Mouse (Mus musculus): ENCODE data around the gene Wdr62. TPM values are rescaled to one million over a fixed set of nuclear protein-coding genes. Genes with fewer than 3 reads are reported as not detected.
A peak's percentile ranks its signal among the peaks of the same experiment; 100 is the strongest.
"Not testable (repeated sequence)": the region's sequence is repeated elsewhere in the genome, so short reads cannot be mapped to it uniquely, and the experiment has no call there.

The Wdr62 gene
- polyA plus RNA-seq, 1 experiment from 2014 or later, result 7.5 TPM

DNA sequence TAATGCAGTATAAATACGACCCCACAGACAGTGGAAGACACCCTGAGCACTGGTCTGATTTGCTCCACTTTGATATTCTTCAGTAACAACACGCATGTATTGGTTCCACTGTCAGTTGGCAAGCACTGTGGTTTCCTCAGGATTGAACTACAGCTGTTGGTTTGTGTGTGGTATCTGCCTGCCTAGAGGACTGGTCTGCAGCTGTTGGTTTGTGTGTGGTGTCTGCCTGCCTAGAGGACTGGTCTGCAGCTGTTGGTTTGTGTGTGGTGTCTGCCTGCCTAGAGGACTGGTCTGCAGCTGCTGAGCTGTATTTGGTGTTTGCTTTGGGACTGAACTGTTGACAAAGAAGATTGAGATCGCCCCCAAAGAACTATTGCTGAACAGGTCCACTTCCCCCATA lies 42.8 kb downstream of the Wdr62 start:
- not testable (repeated sequence) for H3K4me2 ChIP-seq (ENCODE audit: low read depth, low read length); H3K9me3 ChIP-seq (replicated peaks; ENCODE audit: control insufficient read depth, low read length); H3K27ac ChIP-seq (ENCODE audit: low read length); H3K4me3 ChIP-seq (ENCODE audit: low read depth, low read length); H3K4me1 ChIP-seq (ENCODE audit: control insufficient read depth, low read depth, low read length); H3K9ac ChIP-seq (ENCODE audit: low read depth, low read length); H3K36me3 ChIP-seq (ENCODE audit: control insufficient read depth, insufficient read depth); H3K27me3 ChIP-seq (ENCODE audit: control insufficient read depth, insufficient read depth, low read depth, low read length); ATAC-seq (ENCODE audit: low read depth)
- WGBS (ENCODE audit: insufficient replicate concordance), result 60% methylated on average over 3 of the region's 3 CpGs

DNA sequence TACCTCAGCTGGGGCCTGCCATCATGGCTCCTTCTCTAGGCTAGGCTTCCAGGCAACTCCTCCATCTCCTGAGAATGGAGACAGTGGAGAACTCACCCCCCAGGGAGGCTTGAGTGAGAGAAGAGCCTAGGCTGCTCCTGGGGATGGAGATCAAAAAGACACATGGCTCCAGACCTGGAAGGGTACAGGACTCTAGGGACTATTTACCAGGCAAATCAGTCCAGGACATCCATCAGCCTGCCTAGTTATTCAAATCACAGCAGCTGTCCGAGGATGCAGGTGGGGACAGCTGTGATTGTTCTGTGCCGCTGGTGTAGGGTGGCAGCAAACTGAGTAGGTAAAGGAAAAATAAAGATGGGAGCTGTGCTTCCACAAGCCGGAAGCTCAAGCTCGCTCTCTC lies 44.6 kb downstream of the Wdr62 start, which contains the start of gene Ovol3:
TSS of gene Ovol3 (minus strand) at position 101 of the 400 bp plus-strand sequence.
- Histone ChIP-seq H3K27me3 (ENCODE audit: control insufficient read depth, insufficient read depth, low read depth, low read length) (no peaks in the 10 kb centered on the region), H3K27ac (ENCODE audit: low read length) (no peak within 1 kb of the TSS), H3K4me1 (ENCODE audit: control insufficient read depth, low read depth, low read length) (peaks cover 16% of the 10 kb centered on the region), H3K4me2 (ENCODE audit: low read depth, low read length) (no peak within 1 kb of the TSS), H3K9ac (ENCODE audit: low read depth, low read length) (no peak within 1 kb of the TSS), H3K36me3 (ENCODE audit: control insufficient read depth, insufficient read depth) (no peaks in the 10 kb centered on the region), H3K9me3 (replicated peaks; ENCODE audit: control insufficient read depth, low read length) (no peaks in the 10 kb centered on the region), H3K4me3 (ENCODE audit: low read depth, low read length) (no peak within 1 kb of the TSS)
- ATAC-seq (ENCODE audit: low read depth), result no peak
- WGBS (ENCODE audit: insufficient replicate concordance), result 67% methylated on average over 4 of the region's 4 CpGs

DNA sequence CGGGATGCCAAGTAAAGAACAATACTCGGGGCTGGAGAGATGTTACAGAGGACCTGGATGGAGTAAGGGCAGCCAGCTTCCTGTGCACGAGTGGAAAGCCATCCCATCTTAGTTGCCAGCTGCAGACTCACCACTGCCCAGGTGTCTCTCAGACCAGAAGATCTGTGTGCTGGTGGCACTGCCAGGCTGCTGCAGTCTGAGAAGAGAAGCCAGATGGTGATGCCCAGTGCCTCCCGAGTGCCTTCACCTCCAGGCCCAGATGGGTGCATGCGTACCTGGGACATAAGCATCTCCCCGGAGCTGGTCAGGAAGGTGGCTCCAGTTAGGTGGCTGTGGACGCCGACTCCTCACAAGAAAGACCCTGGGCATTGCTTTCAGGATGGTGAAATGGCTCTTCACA lies 45.1 kb downstream of the Wdr62 start:
- Histone ChIP-seq H3K4me3 (ENCODE audit: low read depth, low read length) (no peak overlapping the region), H3K4me1 (ENCODE audit: control insufficient read depth, low read depth, low read length) (peaks cover 16% of the 10 kb centered on the region), H3K4me2 (ENCODE audit: low read depth, low read length) (no peak overlapping the region), H3K9ac (ENCODE audit: low read depth, low read length) (no peak overlapping the region), H3K27me3 (ENCODE audit: control insufficient read depth, insufficient read depth, low read depth, low read length) (no peaks in the 10 kb centered on the region), H3K27ac (ENCODE audit: low read length) (no peak overlapping the region), H3K36me3 (ENCODE audit: control insufficient read depth, insufficient read depth) (no peaks in the 10 kb centered on the region), H3K9me3 (replicated peaks; ENCODE audit: control insufficient read depth, low read length) (no peaks in the 10 kb centered on the region)
- 65% methylated on average over 8 of the region's 8 CpGs for WGBS (ENCODE audit: insufficient replicate concordance)
- no peak for ATAC-seq (ENCODE audit: low read depth)

DNA sequence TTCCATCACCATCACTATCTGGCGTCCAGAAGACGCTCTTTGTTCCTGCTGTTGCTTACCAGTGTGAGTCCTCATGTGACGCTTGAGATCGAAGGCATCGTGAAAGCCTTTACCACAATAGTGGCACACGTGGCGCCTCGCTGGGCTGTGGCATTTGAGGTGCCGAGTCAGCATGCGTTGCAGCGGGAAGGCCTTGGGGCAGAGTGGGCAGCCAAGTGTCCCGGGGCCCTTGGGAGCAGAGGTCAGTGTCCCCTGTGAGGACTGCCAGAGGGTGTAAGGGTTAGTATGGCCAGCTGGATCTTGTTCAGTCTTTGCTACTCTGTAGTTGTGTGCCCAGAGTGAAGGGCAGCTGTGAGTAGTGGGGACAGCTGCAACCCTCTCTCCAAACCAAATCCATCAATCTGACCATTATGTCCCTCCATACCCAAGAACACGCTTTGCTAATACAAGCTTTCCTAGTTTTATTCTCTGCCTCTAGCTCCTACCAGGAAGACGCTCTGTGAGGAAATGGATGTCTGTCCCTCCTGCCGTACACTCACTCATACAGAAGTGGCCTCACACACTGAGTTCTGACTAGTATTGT lies 45.9 kb downstream of the Wdr62 start:
- WGBS (ENCODE audit: insufficient replicate concordance), result 84% methylated on average over 15 of the region's 15 CpGs
- H3K9me3 ChIP-seq (replicated peaks; ENCODE audit: control insufficient read depth, low read length), result no peaks in the 10 kb centered on the region
- H3K27ac ChIP-seq (ENCODE audit: low read length), result no peak overlapping the region
- no peaks in the 10 kb centered on the region for H3K27me3 ChIP-seq (ENCODE audit: control insufficient read depth, insufficient read depth, low read depth, low read length)
- H3K4me2 ChIP-seq (ENCODE audit: low read depth, low read length), result no peak overlapping the region
- H3K36me3 ChIP-seq (ENCODE audit: control insufficient read depth, insufficient read depth), result no peaks in the 10 kb centered on the region
- H3K4me1 ChIP-seq (ENCODE audit: control insufficient read depth, low read depth, low read length), result peaks cover 16% of the 10 kb centered on the region
- ATAC-seq (ENCODE audit: low read depth), result no peak
- no peak overlapping the region for H3K9ac ChIP-seq (ENCODE audit: low read depth, low read length)
- no peak overlapping the region for H3K4me3 ChIP-seq (ENCODE audit: low read depth, low read length)

DNA sequence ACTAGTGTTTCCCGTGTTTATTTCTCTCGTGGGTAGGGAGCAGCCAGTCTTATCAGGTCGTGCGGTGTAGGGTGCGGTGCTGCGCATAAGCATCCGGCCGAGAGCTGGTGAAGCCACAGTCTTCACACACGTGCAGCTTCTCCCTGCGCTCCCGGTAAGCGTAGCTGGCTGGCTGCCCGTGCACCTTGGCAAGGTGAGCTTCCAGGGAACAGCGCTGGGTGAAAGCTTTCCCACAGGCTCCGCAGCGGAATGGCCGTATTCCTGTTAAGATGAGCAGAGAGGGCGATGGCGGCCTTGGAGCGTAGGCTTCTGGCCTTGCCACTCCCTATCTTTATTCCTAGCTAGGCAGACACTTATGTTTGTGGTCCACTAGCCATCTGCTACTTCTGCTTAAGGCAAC lies 46.8 kb downstream of the Wdr62 start:
- no peak for ATAC-seq (ENCODE audit: low read depth)
- Histone ChIP-seq H3K27ac (ENCODE audit: low read length) (no peak overlapping the region), H3K9ac (ENCODE audit: low read depth, low read length) (no peak overlapping the region), H3K9me3 (replicated peaks; ENCODE audit: control insufficient read depth, low read length) (no peaks in the 10 kb centered on the region), H3K4me1 (ENCODE audit: control insufficient read depth, low read depth, low read length) (peaks cover 16% of the 10 kb centered on the region), H3K36me3 (ENCODE audit: control insufficient read depth, insufficient read depth) (no peaks in the 10 kb centered on the region), H3K27me3 (ENCODE audit: control insufficient read depth, insufficient read depth, low read depth, low read length) (no peaks in the 10 kb centered on the region), H3K4me3 (ENCODE audit: low read depth, low read length) (no peak overlapping the region), H3K4me2 (ENCODE audit: low read depth, low read length) (peak overlapping the region; percentile 84; the same call in 1 of the 2 replicates)
- WGBS (ENCODE audit: insufficient replicate concordance), result 81% methylated on average over 20 of the region's 20 CpGs

DNA sequence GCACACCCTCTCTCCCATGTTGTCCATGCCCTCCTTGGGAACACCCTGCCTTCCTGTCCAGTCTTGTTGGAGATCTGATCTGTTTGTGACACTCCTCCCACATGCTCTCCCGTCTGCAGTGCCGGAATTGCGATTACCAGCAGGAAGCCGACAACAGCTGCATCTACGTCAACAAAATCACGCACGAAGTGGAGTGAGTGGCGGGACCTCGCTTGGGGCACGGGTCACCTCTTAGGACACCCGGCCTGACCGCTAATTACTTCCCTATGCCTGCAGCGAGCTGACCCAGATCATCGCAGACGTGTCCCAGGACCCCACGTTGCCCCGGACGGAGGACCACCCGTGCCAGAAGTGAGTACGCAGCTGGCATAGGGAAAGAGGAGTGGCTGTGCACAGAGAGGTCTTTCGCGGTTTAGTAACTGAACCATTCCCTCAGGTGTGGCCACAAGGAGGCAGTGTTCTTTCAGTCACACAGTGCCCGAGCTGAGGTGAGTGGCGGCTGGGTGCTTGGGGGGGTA lies 47.5 kb downstream of the Wdr62 start:
- H3K4me1 ChIP-seq (ENCODE audit: control insufficient read depth, low read depth, low read length), result peaks cover 16% of the 10 kb centered on the region
- H3K9me3 ChIP-seq (replicated peaks; ENCODE audit: control insufficient read depth, low read length), result no peaks in the 10 kb centered on the region
- peak overlapping the region; percentile 83 for H3K4me3 ChIP-seq (ENCODE audit: low read depth, low read length)
- 5% methylated on average over 24 of the region's 24 CpGs for WGBS (ENCODE audit: insufficient replicate concordance)
- peak overlapping the region; percentile 84 for H3K4me2 ChIP-seq (ENCODE audit: low read depth, low read length)
- no peaks in the 10 kb centered on the region for H3K36me3 ChIP-seq (ENCODE audit: control insufficient read depth, insufficient read depth)
- no peaks in the 10 kb centered on the region for H3K27me3 ChIP-seq (ENCODE audit: control insufficient read depth, insufficient read depth, low read depth, low read length)
- peak overlapping the region; percentile 94 for H3K27ac ChIP-seq (ENCODE audit: low read length)
- H3K9ac ChIP-seq (ENCODE audit: low read depth, low read length), result peak overlapping the region; percentile 78
- ATAC-seq (ENCODE audit: low read depth), result no peak; the same call in 1 of the 2 replicates

DNA sequence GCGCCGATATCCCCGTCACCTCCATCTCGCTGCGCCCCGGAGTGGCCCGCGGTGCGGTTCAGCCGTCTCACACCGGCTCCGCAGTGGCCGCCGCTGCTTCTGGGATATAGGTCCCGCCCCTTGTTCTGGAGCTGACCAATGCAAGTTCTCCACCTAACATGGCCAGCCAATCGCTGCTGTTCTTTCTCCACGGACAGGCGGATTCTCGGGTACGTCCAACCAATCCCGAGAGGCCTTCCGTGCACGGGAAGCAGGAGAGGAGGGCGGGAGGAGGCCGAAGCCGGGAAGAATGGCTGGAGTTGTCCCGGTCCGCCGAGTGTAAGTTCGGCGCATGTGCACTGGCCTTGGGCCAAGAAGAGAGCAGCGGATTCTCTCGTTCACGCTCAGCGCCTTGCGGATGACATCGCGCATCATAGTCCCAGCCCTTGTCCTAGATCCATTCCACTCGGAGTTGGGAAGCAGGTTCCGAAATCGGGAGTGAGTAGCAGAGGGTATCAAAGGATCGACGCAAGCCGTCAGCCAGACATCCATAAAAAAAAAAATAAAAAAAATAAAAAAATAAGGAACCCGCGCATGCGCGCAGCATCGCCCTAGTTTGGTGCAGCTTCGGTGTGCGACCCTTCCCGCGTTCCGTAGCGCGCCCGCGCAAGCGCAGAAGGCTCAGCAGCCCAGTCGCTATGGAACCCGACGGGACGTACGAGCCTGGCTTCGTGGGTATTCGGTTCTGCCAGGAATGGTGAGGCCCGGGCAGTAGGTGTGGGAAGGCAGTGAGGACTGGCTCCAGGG lies 48.4 kb downstream of the Wdr62 start, which contains the start of the genes Polr2i and Tbcb:
TSS of gene Polr2i (plus strand) at position 280 of the 786 bp plus-strand sequence.
TSS of gene Tbcb (minus strand) at position 604 of the 786 bp plus-strand sequence.
- Histone ChIP-seq H3K9me3 (replicated peaks; ENCODE audit: control insufficient read depth, low read length) (no peaks in the 10 kb centered on the region), H3K4me1 (ENCODE audit: control insufficient read depth, low read depth, low read length) (peaks cover 16% of the 10 kb centered on the region), H3K9ac (ENCODE audit: low read depth, low read length) (peak within 1 kb of the TSS; percentile 78), H3K4me2 (ENCODE audit: low read depth, low read length) (peak within 1 kb of the TSS; percentile 84), H3K4me3 (ENCODE audit: low read depth, low read length) (peak within 1 kb of the TSS; percentile 83), H3K27me3 (ENCODE audit: control insufficient read depth, insufficient read depth, low read depth, low read length) (no peaks in the 10 kb centered on the region), H3K27ac (ENCODE audit: low read length) (peak within 1 kb of the TSS; percentile 94), H3K36me3 (ENCODE audit: control insufficient read depth, insufficient read depth) (no peaks in the 10 kb centered on the region)
- WGBS (ENCODE audit: insufficient replicate concordance), result 0% methylated on average over 67 of the region's 67 CpGs
- ATAC-seq (ENCODE audit: low read depth), result peak; percentile 97

DNA sequence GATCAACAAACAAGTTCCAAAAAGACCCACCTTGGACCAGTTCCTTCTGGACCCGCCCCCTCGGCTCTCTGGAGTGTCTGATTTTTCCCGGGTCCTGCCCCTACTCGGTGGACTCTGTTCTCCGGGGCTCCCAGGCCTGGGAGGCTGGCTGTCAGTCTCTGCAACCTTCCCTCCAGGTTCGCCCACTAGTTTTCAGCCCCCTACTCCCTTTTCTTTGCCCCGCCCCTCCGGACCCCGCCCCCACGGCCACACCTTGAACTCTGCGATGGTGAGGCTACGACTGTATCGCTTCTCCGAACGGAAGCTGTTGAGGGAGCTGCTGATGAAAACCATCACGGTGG lies 48.9 kb downstream of the Wdr62 start:
- WGBS (ENCODE audit: insufficient replicate concordance), result under 1% methylated on average over 16 of the region's 16 CpGs
- Histone ChIP-seq H3K27me3 (ENCODE audit: control insufficient read depth, insufficient read depth, low read depth, low read length) (no peaks in the 10 kb centered on the region), H3K27ac (ENCODE audit: low read length) (0 out of 2 replicates have a peak overlapping the region, but pooled peaks have one; percentile 22)

DNA sequence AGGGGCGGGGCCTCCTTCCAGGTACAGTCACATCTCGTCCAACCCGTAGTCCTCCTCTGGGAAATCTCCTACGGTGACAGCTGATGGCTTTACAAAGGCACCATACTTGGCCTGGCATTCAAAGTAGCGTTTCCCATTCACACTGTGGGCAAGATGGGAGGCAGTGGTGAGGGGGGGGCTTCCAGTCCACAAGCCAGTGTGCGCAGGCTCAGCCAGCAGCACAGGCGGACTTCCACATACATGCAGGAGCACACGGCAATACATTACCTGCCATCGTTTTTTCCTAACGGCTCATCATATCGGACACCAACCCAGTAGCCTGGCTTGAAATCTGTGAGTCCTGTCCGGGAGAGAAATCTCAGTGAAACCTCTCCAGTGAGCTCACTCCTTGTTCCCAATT lies 56.0 kb downstream of the Wdr62 start:
- H3K9ac ChIP-seq (ENCODE audit: low read depth, low read length), result no peak overlapping the region
- no peak overlapping the region for H3K27ac ChIP-seq (ENCODE audit: low read length)
- H3K4me3 ChIP-seq (ENCODE audit: low read depth, low read length), result no peak overlapping the region
- no peaks in the 10 kb centered on the region for H3K9me3 ChIP-seq (replicated peaks; ENCODE audit: control insufficient read depth, low read length)
- ATAC-seq (ENCODE audit: low read depth), result no peak
- WGBS (ENCODE audit: insufficient replicate concordance), result 80% methylated on average over 12 of the region's 12 CpGs
- H3K4me2 ChIP-seq (ENCODE audit: low read depth, low read length), result no peak overlapping the region
- H3K27me3 ChIP-seq (ENCODE audit: control insufficient read depth, insufficient read depth, low read depth, low read length), result no peaks in the 10 kb centered on the region
- peaks cover 8% of the 10 kb centered on the region for H3K36me3 ChIP-seq (ENCODE audit: control insufficient read depth, insufficient read depth)
- peaks cover 14% of the 10 kb centered on the region for H3K4me1 ChIP-seq (ENCODE audit: control insufficient read depth, low read depth, low read length)

More for the DNA sequence above, 48.9 kb downstream of the Wdr62 start:
- Histone ChIP-seq H3K4me2 (ENCODE audit: low read depth, low read length) (peak overlapping the region; percentile 84), H3K4me1 (ENCODE audit: control insufficient read depth, low read depth, low read length) (peaks cover 16% of the 10 kb centered on the region), H3K9me3 (replicated peaks; ENCODE audit: control insufficient read depth, low read length) (no peaks in the 10 kb centered on the region), H3K9ac (ENCODE audit: low read depth, low read length) (peak overlapping the region; percentile 75), H3K36me3 (ENCODE audit: control insufficient read depth, insufficient read depth) (peaks cover 1% of the 10 kb centered on the region; the same call in 1 of the 2 replicates), H3K4me3 (ENCODE audit: low read depth, low read length) (peak overlapping the region; percentile 83)
- ATAC-seq (ENCODE audit: low read depth), result no peak; the same call in 1 of the 2 replicates
